Mouse (Mus musculus): ENCODE measurements at regions not wholly inside any gene's neighbourhood (a gene's known extent, or its start where the extent isn't known, plus 50 kb on each side); places are given as distances from the start of the nearest gene placed in this dataset.

DNA sequence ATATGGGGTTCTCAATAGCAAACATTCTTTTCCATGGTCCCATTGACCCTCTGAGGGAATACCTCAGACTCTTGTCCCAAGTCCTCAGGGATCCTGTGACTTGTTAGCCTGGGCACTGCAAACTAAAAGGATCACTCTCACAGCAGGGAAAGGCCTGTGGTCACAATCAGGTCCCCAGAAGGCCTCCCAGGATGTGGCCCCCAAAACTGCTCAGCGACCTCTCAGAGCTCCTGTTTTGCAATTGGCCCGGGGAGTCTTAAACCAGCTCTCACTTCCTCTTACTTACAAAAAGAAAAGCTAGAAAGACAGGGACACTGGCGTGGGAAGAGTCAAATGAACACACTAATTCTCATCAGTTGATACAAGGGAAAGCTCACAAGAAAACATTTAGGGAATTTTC is 59.4 kb upstream of the Rhobtb1 start:
- TF ChIP-seq CTCF (IDR thresholded peaks at IDR 0.05; ENCODE audit: low read depth, low read length), result no peak
- TF ChIP-seq GATA1 (IDR thresholded peaks at IDR 0.05; ENCODE audit: borderline replicate concordance, low read length), result no peak
- no peak for TF ChIP-seq TAL1 (conservative IDR thresholded peaks at IDR 0.05; ENCODE audit: low read depth, low read length)

Measured in G1E (cell line).